Mouse (Mus musculus): ENCODE measurements at regions not wholly inside any gene's neighbourhood (a gene's known extent, or its start where the extent isn't known, plus 50 kb on each side); places are given as distances from the start of the nearest gene placed in this dataset.

DNA sequence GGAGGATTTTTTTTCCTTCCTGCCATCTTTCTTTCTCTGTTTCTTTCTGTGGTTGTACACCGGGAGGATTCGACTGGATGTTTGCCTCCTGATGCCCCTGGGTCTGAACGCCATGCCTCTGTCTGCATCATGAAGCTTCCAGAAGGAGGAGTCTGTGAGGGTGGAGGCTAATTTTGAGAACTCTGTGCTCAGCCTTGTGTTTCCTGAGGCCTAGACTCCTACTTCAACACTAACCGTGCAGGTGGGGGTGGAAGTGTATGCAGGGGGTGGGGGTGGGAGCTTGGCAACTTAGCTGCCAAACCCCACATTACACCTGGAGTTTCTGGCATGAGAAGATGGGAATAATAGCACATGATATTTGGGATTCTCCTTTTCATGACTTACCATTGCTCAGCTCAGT is 82.0 kb upstream of the Sorcs3 start:
- no peak overlapping the region for H3K4me2 ChIP-seq (ENCODE audit: low read length)
- no peak overlapping the region for H3K27ac ChIP-seq (ENCODE audit: low read depth, low read length)
- 69% methylated on average over 4 of the region's 4 CpGs for WGBS
- H3K9me3 ChIP-seq (ENCODE audit: control insufficient read depth, low read length) = no peaks in the 10 kb centered on the region
- H3K27me3 ChIP-seq (replicated peaks; ENCODE audit: control insufficient read depth, insufficient read depth, low read length) = no peaks in the 10 kb centered on the region
- no peak overlapping the region for H3K9ac ChIP-seq (ENCODE audit: low read depth, low read length)
- H3K4me1 ChIP-seq (ENCODE audit: control insufficient read depth, insufficient read depth, low read depth, low read length) = no peaks in the 10 kb centered on the region
- no peak for ATAC-seq
- no peak overlapping the region for H3K4me3 ChIP-seq (ENCODE audit: low read length)
- no peaks in the 10 kb centered on the region for H3K36me3 ChIP-seq (ENCODE audit: control insufficient read depth, insufficient read depth, low read length)

DNA sequence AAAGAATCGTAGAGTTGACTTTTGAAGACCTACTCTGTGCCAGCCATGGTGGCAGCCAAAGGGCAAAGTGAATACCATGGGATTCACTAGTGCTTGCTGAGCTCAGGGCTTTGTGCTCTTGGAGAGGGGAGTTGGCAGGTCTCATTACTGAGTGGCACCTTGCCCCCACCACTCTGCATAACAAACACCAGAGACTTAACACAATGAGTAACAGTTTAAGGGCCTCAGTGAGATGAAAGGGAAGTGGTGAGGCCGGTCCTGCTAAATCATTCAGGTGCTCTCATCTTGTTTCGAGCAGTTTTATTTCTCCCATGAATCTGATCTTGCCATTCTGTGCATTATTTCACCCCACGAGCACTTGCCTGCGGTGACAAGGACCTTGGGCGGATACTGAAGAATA is 80.1 kb upstream of the Sorcs3 start:
- ATAC-seq = no peak
- no peak overlapping the region for H3K4me3 ChIP-seq (ENCODE audit: low read length)
- no peak overlapping the region for H3K4me2 ChIP-seq (ENCODE audit: low read length)
- H3K9me3 ChIP-seq (ENCODE audit: control insufficient read depth, low read length) = no peaks in the 10 kb centered on the region
- H3K36me3 ChIP-seq (ENCODE audit: control insufficient read depth, insufficient read depth, low read length) = no peaks in the 10 kb centered on the region
- no peak overlapping the region for H3K9ac ChIP-seq (ENCODE audit: low read depth, low read length)
- 85% methylated on average over 6 of the region's 6 CpGs for WGBS
- H3K27me3 ChIP-seq (replicated peaks; ENCODE audit: control insufficient read depth, insufficient read depth, low read length) = no peaks in the 10 kb centered on the region
- H3K4me1 ChIP-seq (ENCODE audit: control insufficient read depth, insufficient read depth, low read depth, low read length) = no peaks in the 10 kb centered on the region
- no peak overlapping the region for H3K27ac ChIP-seq (ENCODE audit: low read depth, low read length)

DNA sequence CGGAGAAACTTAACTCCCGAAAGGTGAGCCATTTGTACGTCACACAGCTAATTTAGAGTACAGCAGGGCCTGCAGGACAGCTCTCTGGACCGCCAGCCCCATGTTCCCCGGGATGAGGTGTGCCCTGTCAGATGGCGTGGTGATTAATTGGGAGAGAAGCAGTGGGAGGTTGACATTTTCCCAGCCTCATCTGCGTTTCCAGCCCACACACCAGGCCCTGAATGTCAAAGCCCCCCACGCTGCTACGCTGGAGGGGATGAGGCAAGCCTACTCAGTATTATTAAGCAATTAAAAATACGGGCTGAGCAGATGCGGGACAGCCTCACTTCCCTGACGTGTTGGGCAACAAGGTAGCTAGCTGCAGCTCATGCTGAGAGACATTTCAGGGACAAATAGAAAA is 77.7 kb upstream of the Sorcs3 start:
- 45% methylated on average over 12 of the region's 12 CpGs for WGBS
- Histone ChIP-seq H3K27me3 (replicated peaks; ENCODE audit: control insufficient read depth, insufficient read depth, low read length) (no peaks in the 10 kb centered on the region), H3K4me1 (ENCODE audit: control insufficient read depth, insufficient read depth, low read depth, low read length) (no peaks in the 10 kb centered on the region), H3K9me3 (ENCODE audit: control insufficient read depth, low read length) (no peaks in the 10 kb centered on the region), H3K36me3 (ENCODE audit: control insufficient read depth, insufficient read depth, low read length) (no peaks in the 10 kb centered on the region), H3K4me3 (ENCODE audit: low read length) (no peak overlapping the region), H3K4me2 (ENCODE audit: low read length) (no peak overlapping the region), H3K27ac (ENCODE audit: low read depth, low read length) (no peak overlapping the region), H3K9ac (ENCODE audit: low read depth, low read length) (no peak overlapping the region)
- ATAC-seq = no peak

DNA sequence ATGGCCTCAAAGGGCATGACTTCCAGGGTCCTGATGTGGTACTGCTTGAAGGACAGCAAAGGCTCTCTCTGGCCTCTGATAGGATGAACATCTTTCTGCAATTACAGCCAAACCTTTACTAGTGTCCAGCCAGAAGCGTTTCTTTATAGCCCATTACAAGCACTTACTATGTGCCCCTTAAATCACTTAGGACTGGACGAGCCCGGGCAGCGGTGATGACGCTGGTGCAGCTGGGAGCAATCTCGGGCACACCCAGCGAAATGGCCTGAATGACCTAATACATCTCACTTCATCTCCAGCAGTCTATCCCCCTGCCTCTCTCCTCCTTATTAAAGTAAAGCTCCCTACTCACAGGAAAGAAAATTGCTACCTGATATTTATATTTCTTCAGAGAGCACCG is 69.6 kb upstream of the Sorcs3 start:
- Histone ChIP-seq H3K4me1 (ENCODE audit: control insufficient read depth, insufficient read depth, low read depth, low read length) (no peaks in the 10 kb centered on the region), H3K4me3 (ENCODE audit: low read length) (no peak overlapping the region), H3K27me3 (replicated peaks; ENCODE audit: control insufficient read depth, insufficient read depth, low read length) (no peaks in the 10 kb centered on the region), H3K9ac (ENCODE audit: low read depth, low read length) (no peak overlapping the region), H3K27ac (ENCODE audit: low read depth, low read length) (no peak overlapping the region), H3K9me3 (ENCODE audit: control insufficient read depth, low read length) (no peaks in the 10 kb centered on the region), H3K36me3 (ENCODE audit: control insufficient read depth, insufficient read depth, low read length) (no peaks in the 10 kb centered on the region), H3K4me2 (ENCODE audit: low read length) (no peak overlapping the region)
- ATAC-seq = no peak
- WGBS = 83% methylated on average over 8 of the region's 8 CpGs

DNA sequence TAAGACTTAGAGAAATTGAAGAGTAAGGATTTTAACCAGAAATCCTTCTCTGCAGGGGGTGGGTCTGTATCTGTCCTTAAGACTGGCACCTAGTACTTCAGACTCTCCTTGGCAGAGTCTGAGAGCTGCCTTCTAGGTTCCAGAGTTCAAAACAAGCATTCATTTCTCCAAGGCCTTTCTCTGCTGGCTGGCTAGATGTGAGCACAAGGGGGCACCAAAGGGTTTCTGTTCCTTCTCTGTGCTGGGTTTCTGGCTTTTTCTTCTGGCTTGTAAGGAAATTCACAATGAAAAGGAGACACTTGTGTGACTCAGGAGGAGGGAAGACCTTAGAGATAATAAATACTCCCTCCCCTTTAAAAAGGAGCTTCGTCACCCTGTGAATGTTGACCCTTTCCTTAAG is 61.7 kb upstream of the Sorcs3 start:
- H3K4me2 ChIP-seq (ENCODE audit: low read length) = no peak overlapping the region
- no peaks in the 10 kb centered on the region for H3K4me1 ChIP-seq (ENCODE audit: control insufficient read depth, insufficient read depth, low read depth, low read length)
- peak; percentile 80; the same call in 1 of the 2 replicates for ATAC-seq
- H3K27ac ChIP-seq (ENCODE audit: low read depth, low read length) = no peak overlapping the region
- H3K27me3 ChIP-seq (replicated peaks; ENCODE audit: control insufficient read depth, insufficient read depth, low read length) = no peaks in the 10 kb centered on the region
- no peaks in the 10 kb centered on the region for H3K9me3 ChIP-seq (ENCODE audit: control insufficient read depth, low read length)
- no peak overlapping the region for H3K9ac ChIP-seq (ENCODE audit: low read depth, low read length)
- no peak overlapping the region for H3K4me3 ChIP-seq (ENCODE audit: low read length)
- 10% methylated on average over 1 of the region's 1 CpGs for WGBS
- no peaks in the 10 kb centered on the region for H3K36me3 ChIP-seq (ENCODE audit: control insufficient read depth, insufficient read depth, low read length)

Measured in hindbrain, embryonic 16.5 days (tissue).